Mouse (Mus musculus): Measurements from ENCODE around the gene Sik2.

DNA sequence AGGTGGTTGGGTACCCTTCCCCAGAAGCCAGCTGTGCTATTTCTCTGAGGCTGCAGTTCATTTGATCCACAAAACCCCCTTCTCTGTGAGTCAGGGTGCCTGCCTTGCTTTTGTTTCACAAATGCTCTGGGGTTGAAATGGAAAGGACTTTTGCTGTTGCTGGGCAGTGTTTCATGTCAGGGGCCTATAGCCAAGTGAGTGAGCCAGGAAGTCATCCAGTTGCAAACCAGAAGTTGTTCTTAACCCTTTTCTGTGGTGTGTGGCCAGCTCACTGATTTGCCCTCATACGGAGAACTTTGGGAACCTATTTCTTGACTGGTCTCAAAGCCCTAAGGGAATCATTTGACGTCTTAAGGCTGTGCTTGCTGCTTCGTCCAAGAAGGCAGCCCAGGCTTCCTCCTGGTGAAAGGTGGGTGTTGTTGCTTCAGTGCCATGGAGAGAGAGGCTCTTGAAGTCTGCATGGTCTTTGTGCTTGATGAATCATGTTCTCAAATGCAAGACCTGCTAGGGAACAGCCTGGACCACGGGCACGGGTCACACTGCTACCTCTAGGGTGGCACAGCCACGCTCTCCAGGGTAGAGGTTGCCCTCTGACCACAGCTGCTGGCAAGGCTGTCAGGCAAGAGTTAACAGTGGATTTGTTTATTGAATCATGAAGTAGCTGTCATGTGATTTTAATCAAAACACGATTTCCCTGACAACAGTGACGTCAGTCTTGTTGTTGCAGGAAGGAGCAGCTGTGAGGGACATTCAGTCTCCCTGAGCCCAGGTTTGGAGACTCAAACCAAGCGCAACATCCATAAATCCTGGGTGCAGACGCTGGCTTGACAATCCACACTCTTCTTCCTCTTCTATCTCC is 123.9 kb downstream of the Sik2 start:
- TF ChIP-seq CTCF (IDR thresholded peaks at IDR 0.05; ENCODE audit: extremely low read depth, insufficient read depth, insufficient read length, insufficient replicate concordance) (no peak), POLR2A (IDR thresholded peaks at IDR 0.05; ENCODE audit: low read depth, low read length) (no peak)

Measured in spleen, adult 2 months (tissue).